Mouse (Mus musculus): ENCODE data around the gene Gm6217. TPM values are rescaled to one million over a fixed set of nuclear protein-coding genes. Genes with fewer than 3 reads are reported as not detected.
"Not testable (repeated sequence)": the region's sequence is repeated elsewhere in the genome, so short reads cannot be mapped to it uniquely, and the experiment has no call there.

The Gm6217 gene
- total RNA-seq (2012; rRNA removed) = not detected in 2 replicates
- not detected in 2 replicates for total RNA-seq (2014; rRNA removed)
- polyA plus RNA-seq (2012; ENCODE audit: insufficient read length, low read depth) = not detected in 2 replicates

DNA sequence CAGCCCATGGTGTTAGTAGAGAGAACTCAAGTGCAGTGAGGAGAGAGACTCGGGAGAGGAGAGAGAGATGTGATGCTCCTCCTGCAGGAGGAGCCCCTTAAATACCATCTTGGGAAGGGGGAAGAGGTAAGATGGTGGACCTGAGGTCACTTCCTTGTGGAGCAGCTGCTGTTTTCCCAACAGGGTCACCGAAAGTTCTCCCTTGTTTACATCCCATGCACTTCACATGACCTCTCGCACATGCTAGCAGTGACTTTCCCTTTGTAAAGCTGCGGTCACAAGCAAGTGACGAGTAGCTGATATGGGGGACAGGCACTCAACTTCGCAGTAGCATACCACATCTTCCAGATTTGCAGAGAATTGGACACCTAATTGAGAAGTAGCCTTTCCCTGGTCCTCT, at the start of gene Gm6217:
Gene Gm6217, minus strand, starts transcription at position 74 of the 400 bp plus-strand sequence.
- H3K79me2 ChIP-seq (replicated peaks; ENCODE audit: control insufficient read depth, extremely low read depth, insufficient read depth, poor library complexity, severe bottlenecking); H3K27ac ChIP-seq (ENCODE audit: insufficient read depth, low read depth); H3K9ac ChIP-seq (ENCODE audit: insufficient read depth, low read depth); dilution Hi-C loops (cut with MboI; ENCODE audit: extremely low pct_ligation_motif_present, extremely low pct_unique_long_range_greater_than_20kb, low sequenced_read_pairs); H3K4me3 ChIP-seq (replicated peaks in 1 of 3; ENCODE audit: low read depth in 2 of 3, low read length in 2 of 3, poor library complexity in 1 of 3); H3K4me1 ChIP-seq (ENCODE audit: control insufficient read depth in 1 of 2, insufficient read depth in 2 of 2); in situ Hi-C loops (cut with MboI; ENCODE audit: low pct_ligation_motif_present, low pct_unique_long_range_greater_than_20kb, low sequenced_read_pairs); H3K36me3 ChIP-seq (replicated peaks in 1 of 2; ENCODE audit: control insufficient read depth in 1 of 2, insufficient read depth in 1 of 2, low read length in 1 of 2); H3K9me3 ChIP-seq (replicated peaks; ENCODE audit: low read length); H3K4me2 ChIP-seq (ENCODE audit: insufficient read depth, low read depth, poor library complexity, severe bottlenecking); H3K27me3 ChIP-seq (replicated peaks); DNase-seq (ENCODE audit: extremely low read depth): not testable (repeated sequence)

DNA sequence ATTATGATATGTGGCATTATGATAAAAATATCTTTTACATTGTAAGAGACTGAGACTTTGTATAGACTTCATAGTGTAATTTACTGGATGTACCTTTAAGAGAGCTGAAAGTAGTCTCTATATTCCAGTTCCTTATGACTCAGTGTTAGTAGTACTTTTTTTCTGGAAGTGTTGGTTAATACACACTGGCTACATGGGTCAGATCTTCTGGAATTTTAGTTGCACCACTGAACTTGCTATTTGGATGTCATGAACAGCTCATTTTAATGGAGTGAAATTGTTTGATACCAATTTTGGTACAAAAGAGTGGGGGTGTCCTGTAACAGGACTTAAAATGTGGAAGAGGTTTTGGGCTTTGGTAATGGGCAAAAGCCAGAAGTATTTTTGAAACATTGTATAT, 46.6 kb upstream of the Gm6217 start:
- DNase-seq (ENCODE audit: extremely low read depth) = no peak
- Histone ChIP-seq H3K4me1 (ENCODE audit: control insufficient read depth in 1 of 2, insufficient read depth in 2 of 2) (peaks cover 3 to 7% of the 10 kb centered on the region in 2 experiments; a peak in 2 of 4 replicates), H3K4me2 (ENCODE audit: insufficient read depth, low read depth, poor library complexity, severe bottlenecking) (no peak overlapping the region), H3K36me3 (replicated peaks in 1 of 2; ENCODE audit: control insufficient read depth in 1 of 2, insufficient read depth in 1 of 2, low read length in 1 of 2) (no peaks in the 10 kb centered on the region), H3K27ac (ENCODE audit: insufficient read depth, low read depth) (no peak overlapping the region), H3K4me3 (replicated peaks in 1 of 3; ENCODE audit: low read depth in 2 of 3, low read length in 2 of 3, poor library complexity in 1 of 3) (no peak overlapping the region), H3K27me3 (replicated peaks) (no peaks in the 10 kb centered on the region), H3K9me3 (replicated peaks; ENCODE audit: low read length) (no peaks in the 10 kb centered on the region), H3K9ac (ENCODE audit: insufficient read depth, low read depth) (no peak overlapping the region), H3K79me2 (replicated peaks; ENCODE audit: control insufficient read depth, extremely low read depth, insufficient read depth, poor library complexity, severe bottlenecking) (no peaks in the 10 kb centered on the region)
- in situ Hi-C loops (cut with MboI; ENCODE audit: low pct_ligation_motif_present, low pct_unique_long_range_greater_than_20kb, low sequenced_read_pairs) (no loop called here), dilution Hi-C loops (cut with MboI; ENCODE audit: extremely low pct_ligation_motif_present, extremely low pct_unique_long_range_greater_than_20kb, low sequenced_read_pairs) (no loop called here)
- TF ChIP-seq SIN3A (IDR thresholded peaks at IDR 0.05; ENCODE audit: low read length) = no peak
- no peak for TF ChIP-seq CTCF (conservative IDR thresholded peaks at IDR 0.05 in 1 of 2, IDR thresholded peaks at IDR 0.05 in 1 of 2; ENCODE audit: low read depth in 2 of 2, low read length in 2 of 2)
- TF ChIP-seq ZNF384 (IDR thresholded peaks at IDR 0.05; ENCODE audit: low read depth, low read length) = no peak

DNA sequence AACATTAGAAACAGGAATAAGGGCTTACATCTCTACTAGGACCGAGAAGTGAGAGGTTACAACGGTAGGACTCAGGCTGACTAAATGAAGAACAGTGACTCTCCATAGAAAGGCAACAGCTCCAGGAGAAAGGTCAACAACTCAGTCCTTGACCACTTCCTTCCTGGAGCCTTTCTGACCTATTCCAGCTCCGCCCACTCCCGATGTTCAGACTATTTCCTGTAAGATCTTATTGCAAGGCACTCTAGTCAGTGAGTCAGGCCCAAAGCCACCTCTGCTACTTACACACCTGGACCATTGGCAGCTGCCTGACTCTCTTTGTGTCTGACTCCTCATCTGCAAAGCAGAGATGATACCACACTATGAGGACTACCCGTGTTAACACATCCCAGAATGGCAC, 44.6 kb upstream of the Gm6217 start:
- no peak overlapping the region for H3K27ac ChIP-seq (ENCODE audit: insufficient read depth, low read depth)
- no peak overlapping the region for H3K9ac ChIP-seq (ENCODE audit: insufficient read depth, low read depth)
- in situ Hi-C loops (cut with MboI; ENCODE audit: low pct_ligation_motif_present, low pct_unique_long_range_greater_than_20kb, low sequenced_read_pairs) = no loop called here
- DNase-seq (ENCODE audit: extremely low read depth) = no peak
- H3K4me3 ChIP-seq (replicated peaks in 1 of 3; ENCODE audit: low read depth in 2 of 3, low read length in 2 of 3, poor library complexity in 1 of 3) = no peak overlapping the region
- no peaks in the 10 kb centered on the region for H3K27me3 ChIP-seq (replicated peaks)
- no peaks in the 10 kb centered on the region for H3K9me3 ChIP-seq (replicated peaks; ENCODE audit: low read length)
- dilution Hi-C loops (cut with MboI; ENCODE audit: extremely low pct_ligation_motif_present, extremely low pct_unique_long_range_greater_than_20kb, low sequenced_read_pairs) = no loop called here
- H3K36me3 ChIP-seq (replicated peaks in 1 of 2; ENCODE audit: control insufficient read depth in 1 of 2, insufficient read depth in 1 of 2, low read length in 1 of 2) = no peaks in the 10 kb centered on the region
- H3K79me2 ChIP-seq (replicated peaks; ENCODE audit: control insufficient read depth, extremely low read depth, insufficient read depth, poor library complexity, severe bottlenecking) = no peaks in the 10 kb centered on the region
- peaks cover 3 to 7% of the 10 kb centered on the region in 2 experiments; a peak in 2 of 4 replicates for H3K4me1 ChIP-seq (ENCODE audit: control insufficient read depth in 1 of 2, insufficient read depth in 2 of 2)
- no peak for TF ChIP-seq HCFC1 (IDR thresholded peaks at IDR 0.05; ENCODE audit: low read depth, low read length)
- TF ChIP-seq POLR2AphosphoS2 (IDR thresholded peaks at IDR 0.05; ENCODE audit: low read depth, low read length) = no peak
- TF ChIP-seq NRF1 (IDR thresholded peaks at IDR 0.05; ENCODE audit: low read depth, low read length) = no peak
- TF ChIP-seq ZKSCAN1 (IDR thresholded peaks at IDR 0.05; ENCODE audit: borderline replicate concordance, low read depth, low read length) = no peak
- no peak for TF ChIP-seq MEF2A (IDR thresholded peaks at IDR 0.05; ENCODE audit: borderline replicate concordance, low read depth, low read length)
- TF ChIP-seq CHD2 (IDR thresholded peaks at IDR 0.05; ENCODE audit: low read length) = no peak
- no peak for TF ChIP-seq MXI1 (IDR thresholded peaks at IDR 0.05; ENCODE audit: low read depth, low read length)
- no peak for TF ChIP-seq MAX (IDR thresholded peaks at IDR 0.05; ENCODE audit: low read length)
- TF ChIP-seq IRF4 (IDR thresholded peaks at IDR 0.05; ENCODE audit: low read depth, low read length) = no peak
- TF ChIP-seq EP300 (IDR thresholded peaks at IDR 0.05; ENCODE audit: low read length) = no peak
- H3K4me2 ChIP-seq (ENCODE audit: insufficient read depth, low read depth, poor library complexity, severe bottlenecking) = no peak overlapping the region
